Mouse (Mus musculus) lung, embryonic 16.5 days (tissue): ENCODE results near the gene Ubl3. TPM values are rescaled to one million over a fixed set of nuclear protein-coding genes. Genes with fewer than 3 reads are reported as not detected.

Experiments used
- ATAC-seq: fragments of 200-750 bp; cut with Nextera tagmentation; 2 replicates; pipeline ENCODE4 v1.8.0; 2017; ENCODE audit warnings: low read depth, mild to moderate bottlenecking, moderate library complexity
- H3K27ac ChIP-seq: fragments of 300-500 bp; sonication (generic); 2 replicates; pipeline ENCODE4 v1.5.1; 2014; ENCODE audit warnings: mild to moderate bottlenecking, control low read depth, low read length
- H3K27me3 ChIP-seq: fragments of 300-500 bp; sonication (generic); 2 replicates; pipeline ENCODE4 v1.6.1; 2014; ENCODE audit warnings: low read depth, low read length, mixed read lengths; ENCODE audit not compliant: control insufficient read depth, insufficient read depth
- H3K36me3 ChIP-seq: fragments of 300-500 bp; sonication (generic); 2 replicates; pipeline ENCODE4 v1.6.1; 2014; ENCODE audit warnings: low read length; ENCODE audit not compliant: control insufficient read depth, insufficient read depth
- H3K4me1 ChIP-seq: fragments of 300-500 bp; sonication (generic); replicated peaks from 2 replicates; pipeline ENCODE4 v1.6.1; 2014; ENCODE audit warnings: low read length, mixed read lengths; ENCODE audit not compliant: control insufficient read depth, insufficient read depth
- H3K4me2 ChIP-seq: fragments of 300-500 bp; sonication (generic); 2 replicates; pipeline ENCODE4 v1.6.1; 2014; ENCODE audit warnings: low read depth, low read length, control low read depth
- H3K4me3 ChIP-seq: fragments of 300-500 bp; sonication (generic); 2 replicates; pipeline ENCODE4 v1.5.1; 2014; ENCODE audit warnings: mild to moderate bottlenecking, low read length, control low read depth
- H3K9ac ChIP-seq: fragments of 300-500 bp; sonication (generic); 2 replicates; pipeline ENCODE4 v1.6.1; 2014; ENCODE audit warnings: low read length, control low read depth
- H3K9me3 ChIP-seq: fragments of 300-500 bp; sonication (generic); 2 replicates; pipeline ENCODE4 v1.6.1; 2016; ENCODE audit warnings: low read length; ENCODE audit not compliant: control insufficient read depth
- WGBS: fragments of 180-500 bp; shearing (Covaris S2); extraction: QIAGEN DNeasy Blood & Tissue Kit; methylation state at CpG from one replicate; pipeline ENCODE4 v1.1.7; 2014; 5-methylcytosine and 5-hydroxymethylcytosine counted together
- polyA plus RNA-seq: library from polyadenylated mRNA; unstranded; fragments of >200 nt; fragmentation: Nextera tagmentation; extraction: Ambion mirVana; gene quantifications from 2 replicates; pipeline ENCODE4 v1.2.1, GENCODE M21; 2015

Gene Ubl3
- polyA plus RNA-seq, 1 experiment from 2014 or later: 73.5 TPM

- WGBS: 60% methylated on average over 13 of the region's 13 CpGs
- no peak overlapping the region for H3K27ac ChIP-seq
- H3K36me3 ChIP-seq: no peaks in the 10 kb centered on the region
- H3K4me1 ChIP-seq: peaks cover 7% of the 10 kb centered on the region; the same call in 1 of the 2 replicates
- no peaks in the 10 kb centered on the region for H3K9me3 ChIP-seq
- ATAC-seq: no peak
- H3K4me3 ChIP-seq: no peak overlapping the region
- H3K4me2 ChIP-seq: 0 out of 2 replicates have a peak overlapping the region, but pooled peaks have one; percentile 11
- no peak overlapping the region for H3K9ac ChIP-seq
- H3K27me3 ChIP-seq: no peaks in the 10 kb centered on the region
Observed at GRCm38 (mm10) chr5:148488891-148489723, 63.5 kb downstream of the Ubl3 start.

- Histone ChIP-seq H3K27me3 (no peaks in the 10 kb centered on the region), H3K36me3 (no peaks in the 10 kb centered on the region), H3K4me3 (no peak overlapping the region), H3K9ac (no peak overlapping the region), H3K4me2 (no peak overlapping the region), H3K4me1 (peaks cover 7% of the 10 kb centered on the region; the same call in 1 of the 2 replicates), H3K27ac (no peak overlapping the region), H3K9me3 (no peaks in the 10 kb centered on the region)
- ATAC-seq: no peak
- WGBS: 72% methylated on average over 11 of the region's 11 CpGs
Observed at GRCm38 (mm10) chr5:148486202-148486601, 66.4 kb downstream of the Ubl3 start.

GRCm38 (mm10) chr5:148481745-148482144 is 70.8 kb downstream of the Ubl3 start:
- Histone ChIP-seq H3K36me3 (no peaks in the 10 kb centered on the region), H3K27me3 (no peaks in the 10 kb centered on the region), H3K4me2 (no peak overlapping the region), H3K9ac (no peak overlapping the region), H3K4me3 (no peak overlapping the region), H3K27ac (no peak overlapping the region), H3K4me1 (no peaks in the 10 kb centered on the region), H3K9me3 (no peaks in the 10 kb centered on the region)
- no peak for ATAC-seq
- WGBS: 76% methylated on average over 3 of the region's 3 CpGs

- no peaks in the 10 kb centered on the region for H3K4me1 ChIP-seq
- H3K9me3 ChIP-seq: no peaks in the 10 kb centered on the region
- H3K4me2 ChIP-seq: no peak overlapping the region
- 65% methylated on average over 7 of the region's 7 CpGs for WGBS
- no peak overlapping the region for H3K4me3 ChIP-seq
- H3K36me3 ChIP-seq: no peaks in the 10 kb centered on the region
- H3K27ac ChIP-seq: no peak overlapping the region
- ATAC-seq: no peak
- H3K27me3 ChIP-seq: no peaks in the 10 kb centered on the region
- H3K9ac ChIP-seq: no peak overlapping the region
Observed at GRCm38 (mm10) chr5:148474346-148474745, 78.2 kb downstream of the Ubl3 start.

- 41% methylated on average over 14 of the region's 14 CpGs for WGBS
- no peak overlapping the region for H3K9ac ChIP-seq
- H3K4me2 ChIP-seq: no peak overlapping the region
- H3K27me3 ChIP-seq: no peaks in the 10 kb centered on the region
- H3K4me3 ChIP-seq: no peak overlapping the region
- peak; percentile 25; the same call in 1 of the 2 replicates for ATAC-seq
- H3K36me3 ChIP-seq: no peaks in the 10 kb centered on the region
- H3K27ac ChIP-seq: no peak overlapping the region
- no peaks in the 10 kb centered on the region for H3K9me3 ChIP-seq
- peaks cover 6% of the 10 kb centered on the region; the same call in 1 of the 2 replicates for H3K4me1 ChIP-seq
Observed at GRCm38 (mm10) chr5:148468626-148469441, 83.8 kb downstream of the Ubl3 start.

DNA sequence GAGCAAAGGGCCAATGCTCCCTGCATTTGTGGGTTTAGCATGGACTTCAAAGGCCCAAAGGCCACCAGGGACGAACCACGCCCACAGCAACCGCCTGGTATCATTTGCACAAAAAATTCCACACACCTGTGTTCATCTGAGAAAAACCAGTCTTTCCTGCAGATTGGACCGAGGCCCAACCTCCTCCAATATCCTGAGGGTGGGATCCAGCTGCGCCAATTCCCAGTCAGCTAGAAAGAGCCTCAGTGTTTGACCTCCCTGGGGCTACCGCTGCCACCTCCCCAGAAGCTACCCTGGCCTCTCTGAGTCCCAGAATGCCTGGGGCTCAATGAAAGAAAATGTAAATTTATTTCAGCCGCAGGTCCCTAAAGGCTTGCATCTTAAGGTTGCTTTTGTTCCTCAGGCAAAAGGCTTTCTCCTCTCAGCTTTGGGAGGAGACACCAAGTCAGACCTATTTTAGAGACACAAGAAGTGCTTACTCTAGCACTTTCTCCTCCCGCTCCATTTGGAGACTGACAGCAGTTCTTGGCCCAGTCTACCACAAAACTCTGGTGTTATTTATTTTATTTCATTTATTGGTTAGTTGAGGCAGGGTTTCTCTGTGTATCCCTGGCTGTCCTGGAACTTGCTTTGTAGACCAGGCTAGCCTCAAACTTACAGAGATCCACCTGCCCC is 85.5 kb downstream of the Ubl3 start:
- no peak overlapping the region for H3K4me2 ChIP-seq
- H3K4me3 ChIP-seq: no peak overlapping the region
- 41% methylated on average over 8 of the region's 8 CpGs for WGBS
- H3K36me3 ChIP-seq: no peaks in the 10 kb centered on the region
- no peak overlapping the region for H3K27ac ChIP-seq
- peaks cover 6% of the 10 kb centered on the region; the same call in 1 of the 2 replicates for H3K4me1 ChIP-seq
- H3K27me3 ChIP-seq: no peaks in the 10 kb centered on the region
- peak; percentile 53; the same call in 1 of the 2 replicates for ATAC-seq
- H3K9me3 ChIP-seq: no peaks in the 10 kb centered on the region
- no peak overlapping the region for H3K9ac ChIP-seq

GRCm38 (mm10) chr5:148466116-148466515 is 86.5 kb downstream of the Ubl3 start:
- no peak overlapping the region for H3K9ac ChIP-seq
- 82% methylated on average over 5 of the region's 5 CpGs for WGBS
- no peaks in the 10 kb centered on the region for H3K9me3 ChIP-seq
- ATAC-seq: no peak
- no peak overlapping the region for H3K27ac ChIP-seq
- H3K4me1 ChIP-seq: peaks cover 6% of the 10 kb centered on the region; the same call in 1 of the 2 replicates
- H3K36me3 ChIP-seq: no peaks in the 10 kb centered on the region
- H3K27me3 ChIP-seq: no peaks in the 10 kb centered on the region
- no peak overlapping the region for H3K4me3 ChIP-seq
- H3K4me2 ChIP-seq: no peak overlapping the region

DNA sequence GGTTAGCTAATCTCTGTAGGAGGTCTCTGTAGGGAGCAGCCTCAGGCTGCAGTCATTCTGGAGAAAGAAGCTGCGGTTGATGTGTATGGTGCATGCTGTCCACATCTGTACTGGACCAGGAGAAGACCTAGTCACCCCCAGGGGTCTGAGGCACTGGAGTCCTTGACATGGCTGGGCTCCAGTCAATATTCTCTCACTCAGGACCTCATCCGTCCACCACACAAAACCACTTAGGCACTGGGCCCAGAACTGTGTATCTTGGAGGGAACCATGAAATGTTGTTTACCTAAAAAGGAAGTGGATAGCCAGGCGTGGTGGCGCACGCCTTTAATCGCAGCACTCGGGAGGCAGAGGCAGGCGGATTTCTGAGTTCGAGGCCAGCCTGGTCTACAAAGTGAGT is 87.5 kb downstream of the Ubl3 start:
- no peak for ATAC-seq
- no peaks in the 10 kb centered on the region for H3K36me3 ChIP-seq
- H3K4me1 ChIP-seq: peaks cover 6% of the 10 kb centered on the region; the same call in 1 of the 2 replicates
- 87% methylated on average over 9 of the region's 9 CpGs for WGBS
- H3K4me2 ChIP-seq: no peak overlapping the region
- H3K9ac ChIP-seq: no peak overlapping the region
- H3K9me3 ChIP-seq: no peaks in the 10 kb centered on the region
- no peak overlapping the region for H3K27ac ChIP-seq
- no peaks in the 10 kb centered on the region for H3K27me3 ChIP-seq
- no peak overlapping the region for H3K4me3 ChIP-seq

DNA sequence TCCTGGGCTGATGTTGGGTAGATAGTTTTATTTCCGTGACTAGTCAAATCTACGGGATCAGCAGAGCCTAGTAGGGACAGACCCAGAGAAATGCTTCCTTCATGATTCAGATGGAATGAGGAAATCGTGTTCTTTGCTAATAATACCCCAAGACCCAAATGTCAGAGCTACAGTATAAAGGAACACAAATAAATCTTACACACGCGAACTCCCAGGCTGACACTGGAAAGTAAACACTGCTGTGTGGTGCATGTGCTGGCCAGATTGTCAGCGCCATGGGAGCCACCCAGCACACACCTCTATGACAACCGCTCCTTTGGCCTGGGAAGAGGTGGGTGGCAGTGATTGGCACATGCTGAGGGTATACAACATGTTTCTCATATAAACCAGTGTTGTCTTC is 88.1 kb downstream of the Ubl3 start:
- Histone ChIP-seq H3K4me1 (peaks cover 6% of the 10 kb centered on the region; the same call in 1 of the 2 replicates), H3K4me3 (no peak overlapping the region), H3K4me2 (no peak overlapping the region), H3K36me3 (no peaks in the 10 kb centered on the region), H3K27me3 (no peaks in the 10 kb centered on the region), H3K27ac (no peak overlapping the region), H3K9me3 (no peaks in the 10 kb centered on the region), H3K9ac (no peak overlapping the region)
- WGBS: 30% methylated on average over 7 of the region's 7 CpGs
- peak; percentile 59 for ATAC-seq
